Mouse (Mus musculus) testis, adult 2 months (tissue): ENCODE data around the gene Znrf1. TPM values are rescaled to one million over a fixed set of nuclear protein-coding genes. Genes with fewer than 3 reads are reported as not detected.

ENCODE experiments used
- H3K27ac ChIP-seq: fragments of 200-500 bp; 2 replicates; pipeline ENCODE4 v1.5.1; 2012; ENCODE audit warnings: low read depth, low read length; ENCODE audit not compliant: control insufficient read depth, insufficient read depth
- H3K27me3 ChIP-seq: fragments of 200-500 bp; 2 replicates; pipeline ENCODE4 v1.6.1; 2012; ENCODE audit warnings: mild to moderate bottlenecking, low read length, moderate library complexity; ENCODE audit not compliant: control insufficient read depth, insufficient read depth
- H3K36me3 ChIP-seq: fragments of 200-500 bp; 2 replicates; pipeline ENCODE4 v1.6.1; 2012; ENCODE audit warnings: mild to moderate bottlenecking, low read length; ENCODE audit not compliant: control insufficient read depth, insufficient read depth
- H3K4me1 ChIP-seq: fragments of 200-500 bp; 2 replicates; pipeline ENCODE4 v1.6.1; 2012; ENCODE audit warnings: low read length; ENCODE audit not compliant: control insufficient read depth, insufficient read depth
- H3K4me3 ChIP-seq: fragments of 200-500 bp; 2 replicates; pipeline ENCODE4 v1.5.1; 2012; ENCODE audit warnings: low read depth, mild to moderate bottlenecking, low read length, moderate library complexity, mixed read lengths; ENCODE audit not compliant: control insufficient read depth
- CTCF ChIP-seq: fragments of 200-500 bp; IDR thresholded peaks from 2 replicates; pipeline ENCODE4 v1.5.1; 2012; ENCODE audit warnings: low read depth, mild to moderate bottlenecking, inconsistent platforms, low read length, moderate library complexity; ENCODE audit not compliant: control insufficient read depth, insufficient read depth, insufficient replicate concordance
- POLR2A ChIP-seq: fragments of 200-500 bp; IDR thresholded peaks from 2 replicates; pipeline ENCODE4 v1.6.1; 2012; ENCODE audit warnings: low read depth, mild to moderate bottlenecking, inconsistent platforms, low read length, moderate library complexity; ENCODE audit not compliant: control insufficient read depth
- polyA plus RNA-seq: library from polyadenylated mRNA; depleted of rRNA; stranded (reverse); fragments of >200 nt; gene quantifications from 2 replicates; pipeline ENCODE4 v1.2.3, GENCODE M21; 2012

The Znrf1 gene
- polyA plus RNA-seq, 1 experiment = 95.0 TPM

DNA sequence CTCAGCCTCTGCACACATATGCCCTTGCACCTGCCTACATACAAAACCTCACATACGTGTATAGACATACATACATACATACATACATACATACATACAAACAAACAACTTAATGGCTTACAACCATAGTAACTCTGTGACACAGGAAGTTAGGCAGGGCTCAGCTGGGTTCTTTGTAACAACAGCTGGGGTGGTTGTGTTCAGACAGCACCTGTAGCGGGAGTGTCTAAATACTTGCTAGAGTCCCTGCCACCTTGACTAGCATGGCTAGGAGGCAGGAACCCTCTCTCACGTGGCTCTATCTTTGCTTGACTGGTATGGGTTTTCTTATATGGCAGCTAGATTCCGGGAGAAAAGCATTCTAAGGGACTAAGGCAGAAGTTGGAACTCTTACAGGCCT lies 27.8 kb downstream of the Znrf1 start:
- Histone ChIP-seq H3K27me3 (no peaks in the 10 kb centered on the region), H3K36me3 (no peaks in the 10 kb centered on the region), H3K4me3 (no peak overlapping the region), H3K27ac (no peak overlapping the region), H3K4me1 (no peaks in the 10 kb centered on the region)
- TF ChIP-seq POLR2A (no peak), CTCF (no peak)

GRCm38 (mm10) chr8:111564093-111564492 lies 28.2 kb downstream of the Znrf1 start:
- Histone ChIP-seq H3K4me3 (no peak overlapping the region), H3K36me3 (no peaks in the 10 kb centered on the region), H3K27me3 (no peaks in the 10 kb centered on the region), H3K27ac (no peak overlapping the region), H3K4me1 (no peaks in the 10 kb centered on the region)
- no peak for TF ChIP-seq POLR2A
- no peak for TF ChIP-seq CTCF

GRCm38 (mm10) chr8:111565784-111566191 lies 29.9 kb downstream of the Znrf1 start:
- H3K36me3 ChIP-seq = no peaks in the 10 kb centered on the region
- H3K4me3 ChIP-seq = no peak overlapping the region
- no peak overlapping the region for H3K27ac ChIP-seq
- H3K4me1 ChIP-seq = no peaks in the 10 kb centered on the region
- H3K27me3 ChIP-seq = no peaks in the 10 kb centered on the region
- no peak for TF ChIP-seq CTCF
- no peak for TF ChIP-seq POLR2A

DNA sequence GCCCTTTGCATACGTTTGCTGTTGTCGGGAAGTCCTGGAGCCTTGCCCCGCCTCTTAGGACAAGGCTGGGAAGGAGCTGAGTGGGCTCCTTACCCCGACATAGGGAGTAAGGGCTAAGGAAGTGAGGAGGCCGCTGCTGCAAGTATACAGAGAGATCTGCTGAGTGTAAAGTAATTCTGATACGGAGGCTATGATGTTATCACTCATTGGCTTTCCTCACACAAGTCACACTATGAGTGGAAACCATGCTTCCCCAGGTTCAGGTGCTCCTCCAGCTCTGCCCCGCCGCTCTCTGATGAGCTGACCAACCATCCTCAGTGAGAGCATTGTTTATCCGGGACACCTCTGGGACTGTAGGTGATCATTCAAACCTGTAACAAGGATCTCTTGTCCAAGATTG lies 30.4 kb downstream of the Znrf1 start:
- no peak overlapping the region for H3K4me3 ChIP-seq
- no peaks in the 10 kb centered on the region for H3K4me1 ChIP-seq
- no peak for TF ChIP-seq POLR2A
- TF ChIP-seq CTCF = no peak
- H3K36me3 ChIP-seq = no peaks in the 10 kb centered on the region
- no peaks in the 10 kb centered on the region for H3K27me3 ChIP-seq
- H3K27ac ChIP-seq = no peak overlapping the region

- Histone ChIP-seq H3K4me3 (no peak overlapping the region), H3K36me3 (no peaks in the 10 kb centered on the region), H3K27ac (no peak overlapping the region), H3K4me1 (peaks cover 2% of the 10 kb centered on the region; the same call in 1 of the 2 replicates), H3K27me3 (no peaks in the 10 kb centered on the region)
- TF ChIP-seq POLR2A = no peak
- TF ChIP-seq CTCF = no peak
Measured at GRCm38 (mm10) chr8:111567571-111567970, 31.7 kb downstream of the Znrf1 start.

- no peak for TF ChIP-seq POLR2A
- TF ChIP-seq CTCF = no peak
- no peak overlapping the region for H3K4me3 ChIP-seq
- H3K36me3 ChIP-seq = no peaks in the 10 kb centered on the region
- H3K27ac ChIP-seq = no peak overlapping the region
- no peaks in the 10 kb centered on the region for H3K27me3 ChIP-seq
- H3K4me1 ChIP-seq = peaks cover 2% of the 10 kb centered on the region; the same call in 1 of the 2 replicates
Measured at GRCm38 (mm10) chr8:111568029-111568428, 32.1 kb downstream of the Znrf1 start.

- H3K36me3 ChIP-seq = no peaks in the 10 kb centered on the region
- H3K27ac ChIP-seq = no peak overlapping the region
- H3K4me3 ChIP-seq = no peak overlapping the region
- no peaks in the 10 kb centered on the region for H3K27me3 ChIP-seq
- no peak for TF ChIP-seq CTCF
- TF ChIP-seq POLR2A = no peak
- peaks cover 12% of the 10 kb centered on the region for H3K4me1 ChIP-seq
Measured at GRCm38 (mm10) chr8:111569926-111570325, 34.0 kb downstream of the Znrf1 start.

- Histone ChIP-seq H3K4me1 (peaks cover 12% of the 10 kb centered on the region), H3K27me3 (no peaks in the 10 kb centered on the region)
- TF ChIP-seq CTCF (no peak), POLR2A (no peak)
Measured at GRCm38 (mm10) chr8:111570432-111570831, 34.5 kb downstream of the Znrf1 start.

More at GRCm38 (mm10) chr8:111570432-111570831, 34.5 kb downstream of the Znrf1 start:
- H3K36me3 ChIP-seq = no peaks in the 10 kb centered on the region
- H3K4me3 ChIP-seq = no peak overlapping the region
- H3K27ac ChIP-seq = no peak overlapping the region; the same call in 1 of the 2 replicates
